Mouse (Mus musculus) 3T3-L1 (cell line): ENCODE measurements around the gene Haus2.
"Not testable (repeated sequence)": the region's sequence is repeated elsewhere in the genome, so short reads cannot be mapped to it uniquely, and the experiment has no call there.

Source experiments
- DNase-seq: peaks from one replicate; pipeline ENCODE4 v3.0.0-alpha.2; 2015; ENCODE audit warnings: low read depth, low spot score

Gene Haus2

DNA sequence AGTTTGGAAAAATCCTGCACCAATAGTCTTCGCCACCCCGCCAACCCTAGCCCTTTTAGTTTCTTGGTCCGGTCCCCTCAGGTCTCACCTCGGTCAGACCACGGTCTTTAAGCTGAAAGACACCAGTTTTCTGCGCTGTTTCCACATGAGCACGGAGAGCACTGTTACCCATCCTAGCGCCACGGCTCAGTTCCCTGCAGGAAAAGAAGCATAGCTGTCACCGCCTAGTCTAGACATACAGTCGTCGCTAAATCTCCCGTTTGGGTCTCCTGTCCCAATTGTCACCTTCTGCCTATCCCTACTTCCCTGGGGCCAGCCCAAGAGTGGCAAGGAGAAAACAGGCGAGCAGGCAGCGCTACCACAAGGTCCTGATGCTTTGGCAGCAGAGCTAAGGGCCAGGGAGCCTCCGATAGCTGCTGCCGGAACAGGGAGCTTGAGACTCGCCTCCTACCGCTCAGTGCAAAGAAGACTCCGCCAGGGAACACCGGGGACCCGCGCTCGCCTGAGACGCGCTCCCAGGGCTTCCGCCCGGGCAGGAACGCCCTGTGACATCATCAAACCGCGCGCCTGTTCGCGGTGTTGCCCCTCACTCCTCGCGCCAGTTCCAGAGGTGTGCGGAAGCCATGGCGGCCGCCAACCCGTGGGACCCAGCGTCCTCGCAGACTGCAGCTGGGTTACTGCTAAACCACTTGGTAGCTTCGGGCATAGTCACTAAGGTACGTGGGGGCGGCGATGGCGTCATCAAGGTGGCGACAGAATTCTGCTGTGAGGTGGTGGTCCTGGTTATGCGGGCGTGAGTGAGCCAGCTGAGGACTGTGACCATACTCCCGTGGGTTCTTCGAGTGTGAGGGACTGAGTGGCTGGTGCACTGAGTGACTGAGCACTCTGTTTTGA is at the start of gene Haus2, which contains the start of gene Lrrc57:
Gene Haus2 (plus strand): TSS at position 554 of the 894 bp plus-strand sequence.
Gene Lrrc57 (minus strand): TSS at position 691 of the 894 bp plus-strand sequence.
- DNase-seq: peak; percentile 92

DNA sequence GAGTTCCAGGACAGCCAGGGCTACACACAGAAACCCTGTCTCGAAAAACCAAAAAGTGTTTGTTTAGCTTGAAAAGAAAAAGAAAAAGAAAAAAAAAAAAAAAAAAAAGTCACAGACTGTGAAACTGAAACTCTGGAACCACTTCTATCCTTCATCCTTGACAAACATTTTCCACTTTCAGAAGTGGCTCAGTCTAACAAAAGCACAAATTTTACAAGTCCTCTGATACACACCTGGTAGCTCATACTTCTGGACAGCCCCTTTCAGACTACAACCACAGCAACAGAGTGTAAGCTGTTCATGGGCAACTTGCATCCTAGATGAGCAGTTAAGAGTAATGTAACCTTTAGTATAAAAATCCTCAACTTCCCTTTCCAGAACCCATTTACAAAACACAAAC is 47.7 kb upstream of the Haus2 start:
- DNase-seq: no peak

DNA sequence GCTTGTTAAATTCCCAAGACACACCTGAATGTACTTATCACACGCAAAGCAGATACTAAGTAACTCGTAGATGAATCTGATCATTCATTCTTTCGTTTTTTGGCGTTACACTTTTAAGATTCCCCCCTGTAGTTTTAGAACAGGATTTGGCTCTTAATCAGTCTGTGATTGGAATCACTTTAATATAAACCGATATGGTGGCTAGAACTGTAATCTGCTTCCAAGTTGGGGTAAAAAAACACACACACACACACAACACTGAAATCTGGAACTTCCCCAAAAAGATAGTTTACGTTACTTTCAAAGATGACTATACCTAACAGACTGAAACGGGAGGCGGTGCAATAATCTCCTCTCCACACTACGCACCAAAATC is 46.3 kb upstream of the Haus2 start:
- no peak for DNase-seq

DNA sequence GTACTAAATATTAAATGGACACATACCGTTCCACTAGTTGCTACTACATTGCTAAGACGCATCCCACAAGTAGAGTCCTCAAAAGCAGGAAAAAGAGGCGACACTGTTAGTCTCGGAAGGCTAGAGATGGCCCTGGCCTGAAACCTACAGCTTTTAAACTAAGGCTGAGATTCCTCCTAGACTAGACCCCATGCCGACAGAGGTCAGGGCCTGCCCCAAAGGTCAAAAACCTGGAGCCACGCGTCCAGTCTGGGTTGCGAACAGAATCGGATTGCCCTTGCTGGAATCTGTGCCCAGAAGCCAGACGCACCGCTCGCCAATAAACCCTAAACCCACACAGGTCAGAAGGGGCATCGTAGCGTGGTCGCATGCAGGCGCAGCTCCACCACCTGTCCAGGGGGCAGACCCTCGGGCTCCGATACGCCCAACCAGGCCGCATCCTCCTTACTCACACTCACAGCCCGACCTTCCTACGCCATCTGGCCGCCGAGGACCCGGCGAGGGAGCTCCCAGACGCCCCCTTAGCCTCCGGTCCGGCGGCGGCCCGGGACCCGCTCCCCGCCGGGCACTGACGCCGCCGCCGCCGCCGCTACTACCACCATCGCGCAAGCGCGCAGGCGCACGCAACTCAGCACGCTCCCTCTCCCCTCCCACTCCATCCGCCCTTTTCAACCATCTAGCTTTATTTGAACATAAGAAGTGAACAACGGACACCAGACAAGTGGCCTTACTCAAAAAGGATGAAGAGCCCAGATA is 45.8 kb upstream of the Haus2 start, which contains the start of gene Zfp106:
Gene Zfp106 (minus strand): TSS at position 609 of the 756 bp plus-strand sequence.
- DNase-seq: peak; percentile 93

DNA sequence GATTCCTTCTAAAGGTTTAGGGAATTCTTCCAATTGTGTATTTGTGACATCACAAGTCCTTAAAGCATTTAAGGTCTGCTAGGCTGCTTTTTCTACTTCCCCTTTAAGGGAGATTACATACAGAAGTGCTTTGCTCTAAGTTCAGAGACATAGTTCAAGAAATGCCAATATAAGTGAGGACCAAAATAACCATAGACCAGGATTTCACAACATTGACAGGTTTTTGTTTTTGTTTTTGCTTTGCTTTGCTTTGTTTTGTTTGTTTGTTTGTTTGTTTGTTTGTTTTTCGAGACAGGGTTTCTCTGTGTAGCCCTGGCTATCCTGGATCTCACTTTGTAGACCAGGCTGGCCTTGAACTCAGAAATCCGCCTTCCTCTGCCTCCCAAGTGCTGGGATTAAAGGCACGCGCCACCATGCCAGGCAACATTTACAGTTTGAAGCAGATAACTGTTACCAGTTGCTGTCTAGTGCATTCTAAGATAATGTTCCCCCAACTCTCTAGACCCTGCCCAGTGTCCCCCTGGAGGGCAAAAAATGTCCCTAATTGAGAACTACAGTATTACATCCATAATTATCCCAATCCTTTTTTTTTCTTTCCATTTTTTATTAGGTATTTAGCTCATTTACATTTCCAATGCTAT is 44.5 kb upstream of the Haus2 start:
- DNase-seq: not testable (repeated sequence)

DNA sequence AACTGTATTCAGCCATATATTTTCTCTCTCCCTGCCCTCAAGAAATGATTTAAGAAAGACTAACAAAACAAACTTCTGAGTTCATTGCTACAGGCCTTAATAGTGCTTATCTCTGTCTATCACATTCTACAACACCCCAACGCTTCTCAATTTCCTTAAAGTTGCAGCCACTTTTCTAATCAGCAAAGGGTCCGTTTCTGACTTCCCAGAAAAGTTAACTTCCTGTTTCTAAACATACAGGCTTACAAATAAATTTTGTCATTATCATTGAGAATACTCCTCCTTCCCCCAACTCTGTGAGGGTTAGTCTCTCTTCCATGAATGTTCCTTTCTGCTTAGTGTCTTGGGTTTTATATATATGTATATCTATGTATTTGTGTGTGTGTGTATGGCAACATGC is 43.8 kb upstream of the Haus2 start:
- DNase-seq: no peak

DNA sequence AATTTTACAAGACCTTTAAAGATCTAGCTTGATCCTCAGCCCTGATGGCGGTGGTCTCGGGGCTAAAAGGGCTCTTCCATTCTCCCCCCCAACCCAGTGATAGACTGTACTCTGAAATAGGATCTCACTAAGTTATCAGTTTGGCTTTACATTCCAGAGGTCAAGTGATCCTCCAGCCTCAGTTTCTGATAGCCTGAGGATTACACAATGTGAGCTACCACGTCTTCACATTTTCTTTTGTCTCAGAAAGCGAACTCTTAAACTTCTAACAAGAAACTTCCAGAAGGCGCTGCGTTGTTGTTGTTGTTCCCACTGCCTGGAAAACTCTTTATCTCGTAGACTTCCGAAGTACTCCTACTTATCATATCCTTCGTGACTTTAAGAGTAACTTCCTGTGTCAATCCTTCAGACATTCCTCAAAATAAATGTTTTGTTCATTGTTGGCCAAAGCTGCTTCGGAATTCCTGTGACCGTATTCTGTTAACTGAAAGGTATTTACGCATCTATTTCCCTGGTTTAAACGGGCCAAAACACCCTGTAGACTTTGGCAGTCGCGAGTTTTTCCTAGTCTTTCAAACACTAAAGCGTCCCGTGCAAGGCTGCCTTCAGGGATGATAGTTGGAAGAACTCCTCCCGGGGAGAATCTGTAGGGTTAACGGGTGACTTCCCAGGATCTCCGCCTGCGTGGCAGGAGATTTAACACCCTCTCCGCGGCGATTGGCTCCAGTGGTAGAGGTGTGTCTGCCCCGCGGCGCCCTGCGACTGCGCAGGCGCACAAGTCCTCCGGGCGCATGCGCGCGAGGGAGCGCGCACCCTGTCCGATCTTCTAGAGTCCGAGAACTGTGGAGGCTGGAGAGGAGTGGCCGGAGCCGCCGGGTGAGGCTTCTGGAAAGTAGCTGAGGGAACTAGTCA is 42.0 kb upstream of the Haus2 start, which contains the start of gene Snap23:
Gene Snap23 (plus strand): TSS at position 786 of the 912 bp plus-strand sequence.
- DNase-seq: peak; percentile 95

DNA sequence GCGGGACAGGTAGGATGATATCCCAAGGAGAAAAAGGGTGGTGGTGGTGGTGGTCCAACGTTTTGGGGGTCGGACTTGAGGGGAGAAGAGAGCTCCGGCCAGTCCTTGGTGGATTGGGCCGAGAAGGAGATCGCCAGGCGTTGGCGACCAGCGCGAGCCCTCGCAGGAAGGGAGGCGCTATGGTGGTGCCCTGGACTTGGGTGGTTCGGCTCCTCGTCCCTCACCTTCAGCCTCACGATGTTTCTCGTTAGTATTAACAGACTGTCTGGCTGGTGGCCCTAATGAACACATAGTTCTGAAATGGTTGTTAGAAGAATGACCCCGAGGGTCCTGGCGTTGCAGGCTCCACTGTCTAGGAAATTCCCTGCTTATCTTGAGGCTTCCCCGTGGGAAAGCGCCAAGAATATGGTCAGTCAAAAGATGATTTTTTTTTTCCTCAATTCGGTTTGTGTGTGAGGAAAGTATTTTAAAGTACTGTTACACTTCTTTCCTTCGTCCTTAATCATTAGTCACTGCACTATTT is 41.3 kb upstream of the Haus2 start:
- DNase-seq: no peak

DNA sequence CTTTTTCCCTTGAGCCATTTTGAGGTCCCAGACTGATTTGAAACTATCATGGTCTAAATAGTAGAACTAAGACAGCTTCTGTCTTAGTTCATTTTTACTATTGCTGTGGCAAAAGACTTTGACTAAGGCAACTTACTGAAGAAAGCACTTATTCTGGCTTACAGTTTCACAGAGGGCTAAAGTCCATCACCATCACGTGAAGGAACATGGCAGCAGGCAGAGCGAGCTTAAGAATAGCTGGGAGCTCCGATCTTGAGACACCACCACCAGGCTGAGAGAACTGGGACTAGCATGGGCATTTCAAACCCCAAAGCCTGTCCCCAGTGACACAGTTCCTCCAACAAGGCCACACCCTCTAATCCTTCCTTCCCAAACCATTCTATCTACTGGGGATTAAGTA is 38.1 kb upstream of the Haus2 start:
- no peak for DNase-seq

DNA sequence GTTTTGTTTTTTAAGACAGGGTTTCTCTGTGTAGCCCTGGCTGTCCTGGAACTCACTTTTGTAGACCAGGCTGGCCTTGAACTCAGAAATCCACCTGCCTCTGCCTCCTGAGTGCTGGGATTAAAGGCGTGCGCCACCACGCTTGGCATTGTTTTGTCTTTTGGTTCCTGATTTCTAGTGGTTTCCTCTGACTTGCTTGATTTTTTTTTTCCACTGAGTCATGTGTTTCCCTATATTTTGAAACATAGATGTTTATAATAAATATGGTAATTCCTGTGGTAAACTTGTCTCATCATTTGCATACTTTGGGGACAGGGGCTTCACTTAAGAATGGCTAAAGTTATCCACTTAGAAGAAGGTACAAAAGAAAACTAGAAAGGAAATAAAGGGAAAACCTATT is 37.0 kb upstream of the Haus2 start:
- DNase-seq: not testable (repeated sequence)

DNA sequence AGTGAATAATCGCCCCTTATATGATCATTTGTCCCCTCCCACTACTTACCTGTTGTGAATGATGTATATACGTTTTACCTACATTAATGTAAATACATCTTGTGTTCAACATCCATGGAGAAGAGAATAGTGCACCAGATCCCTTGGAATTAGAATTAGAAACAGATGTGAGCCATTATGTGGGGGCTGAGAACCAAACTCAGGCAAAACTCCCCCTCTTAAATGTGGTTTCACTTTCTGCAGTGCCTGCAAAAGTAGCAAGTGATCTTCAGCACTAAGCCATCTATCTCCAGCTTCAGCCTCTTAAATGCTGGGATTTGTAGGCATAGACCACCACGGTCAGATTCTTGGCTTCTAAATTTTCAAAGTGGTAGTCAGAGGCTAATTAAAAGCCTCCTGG is 34.1 kb upstream of the Haus2 start:
- peak; percentile 27 for DNase-seq

DNA sequence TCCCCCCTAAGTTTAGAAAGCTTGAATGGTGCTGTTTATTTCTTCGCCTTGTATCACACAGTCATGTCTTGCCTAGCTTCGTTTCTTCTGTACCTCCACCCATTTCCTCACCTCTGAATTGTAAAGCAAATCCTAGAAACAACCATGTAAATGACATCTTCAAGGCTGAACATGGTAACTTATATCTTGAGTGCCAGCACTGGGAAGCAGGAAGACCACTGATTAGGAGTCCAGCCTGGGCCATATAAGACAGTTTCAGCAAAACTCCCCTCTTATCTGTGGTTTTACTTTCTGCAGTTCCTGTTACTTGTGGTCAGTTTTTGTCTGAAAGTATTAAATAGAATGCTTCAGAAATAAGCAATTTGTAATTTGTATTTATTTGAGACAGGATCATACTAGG is 33.2 kb upstream of the Haus2 start:
- no peak for DNase-seq

DNA sequence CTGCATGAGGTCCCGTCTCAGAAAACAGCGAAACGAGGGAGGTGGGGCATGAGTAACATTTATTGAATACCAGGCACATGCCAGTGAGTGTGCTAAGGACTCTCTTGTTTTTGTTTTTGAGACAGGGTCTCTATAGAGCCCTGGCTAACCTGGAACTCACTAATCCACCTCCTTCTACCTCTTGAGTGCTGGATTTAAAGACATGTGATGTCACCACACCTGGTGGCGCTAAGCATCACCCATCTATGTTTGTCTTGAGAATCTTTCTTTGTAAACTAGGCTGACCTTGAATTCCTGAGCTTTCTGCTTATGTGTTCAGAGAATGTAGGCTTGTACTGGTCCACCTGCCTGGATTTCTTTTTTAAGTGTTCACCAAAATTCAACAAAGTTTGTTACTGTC is 31.4 kb upstream of the Haus2 start:
- no peak for DNase-seq

DNA sequence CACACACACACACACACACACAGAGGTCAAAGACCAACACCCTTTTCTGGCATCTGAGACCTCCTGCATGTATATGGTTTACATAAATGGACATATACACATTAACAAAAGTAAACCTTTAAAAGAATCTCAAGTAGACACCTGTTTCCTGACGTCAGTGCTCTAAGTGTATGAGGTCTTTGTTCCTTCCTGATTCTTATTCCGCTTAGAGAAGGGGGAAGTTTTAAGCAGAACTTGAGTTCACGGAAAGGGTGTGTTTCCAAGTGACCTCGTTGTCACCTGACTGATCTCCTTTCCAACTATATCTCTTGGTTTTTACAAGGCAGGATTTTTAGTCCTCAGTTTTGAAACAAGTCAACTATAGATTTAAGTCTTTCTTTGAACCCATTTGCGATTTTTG is 30.9 kb upstream of the Haus2 start:
- DNase-seq: peak; percentile 26

DNA sequence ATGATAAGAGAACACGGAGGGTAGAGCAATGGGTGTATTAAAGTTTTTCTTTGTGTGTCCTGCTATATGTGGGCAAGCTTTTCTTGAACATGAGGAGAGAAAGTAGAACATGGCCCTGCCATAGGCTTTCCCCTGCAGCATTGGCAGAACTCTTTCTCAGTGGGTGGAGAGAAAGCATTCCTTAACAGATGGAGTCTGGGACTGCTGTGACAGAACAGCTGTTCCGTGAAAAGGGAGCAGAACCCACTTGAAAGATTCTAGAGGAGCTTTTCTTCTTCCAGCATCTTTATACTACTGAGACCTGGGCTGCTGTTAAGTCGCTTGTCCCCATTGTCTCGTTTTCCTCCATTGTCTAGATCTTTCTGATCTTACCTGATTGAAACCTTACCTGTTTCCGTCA is 19.4 kb upstream of the Haus2 start:
- no peak for DNase-seq

DNA sequence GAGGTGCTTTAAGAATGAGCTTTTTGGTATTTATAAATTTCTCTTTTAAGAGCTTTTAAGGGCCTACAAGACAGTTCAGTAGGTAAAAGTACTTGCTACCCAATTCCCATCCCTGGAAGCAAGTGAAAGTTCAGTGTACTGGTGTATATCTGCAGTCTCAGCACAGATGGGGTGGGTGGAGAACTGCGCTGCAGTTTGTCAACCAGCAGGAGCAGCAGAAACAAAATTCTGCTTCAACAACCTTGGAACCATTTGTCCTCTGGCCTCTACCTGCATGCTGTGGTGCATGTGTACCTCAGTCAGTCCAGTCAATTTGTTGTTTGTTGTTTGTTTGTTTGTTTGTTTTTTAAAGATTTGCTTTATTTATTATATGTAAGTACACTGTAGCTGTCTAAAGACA is 17.0 kb upstream of the Haus2 start:
- no peak for DNase-seq

DNA sequence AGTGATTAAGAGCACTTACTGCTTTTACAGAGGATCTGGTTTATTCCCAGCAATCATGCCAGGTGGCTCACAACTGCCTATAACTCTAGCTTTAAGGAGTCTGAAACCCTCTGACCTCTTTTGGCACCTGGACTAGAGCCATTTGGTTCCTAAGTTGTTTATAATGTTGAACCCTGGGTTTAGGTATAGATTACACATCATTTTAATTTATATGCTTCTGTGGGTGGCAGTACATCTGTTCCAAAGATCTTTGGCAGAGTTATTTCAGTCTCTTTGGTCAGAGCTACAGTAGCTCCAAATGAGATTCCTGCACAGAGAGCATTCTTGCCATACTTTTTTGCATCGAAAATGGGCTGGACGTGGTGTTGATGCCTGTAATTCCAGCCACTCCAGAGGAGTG is 11.4 kb upstream of the Haus2 start:
- no peak for DNase-seq

DNA sequence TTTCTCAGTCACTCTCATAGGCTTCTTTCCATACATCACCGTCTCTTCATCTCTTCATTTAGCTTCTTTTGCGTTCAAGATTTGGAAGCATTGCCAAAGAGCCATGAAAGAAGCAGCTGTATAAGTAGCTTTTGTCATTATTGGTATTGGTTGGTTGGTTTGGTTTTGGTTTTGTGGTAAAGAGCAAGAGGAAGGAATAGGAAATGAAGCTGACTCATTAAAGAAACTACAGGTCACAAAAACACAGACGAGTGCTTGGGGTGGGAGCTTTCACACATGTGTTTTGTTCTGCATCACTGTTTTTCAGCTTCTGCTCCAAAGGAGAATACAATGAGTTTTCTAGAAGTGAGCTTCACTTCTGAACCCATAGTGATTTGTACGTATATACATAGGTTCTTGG is 9.7 kb upstream of the Haus2 start:
- DNase-seq: no peak

DNA sequence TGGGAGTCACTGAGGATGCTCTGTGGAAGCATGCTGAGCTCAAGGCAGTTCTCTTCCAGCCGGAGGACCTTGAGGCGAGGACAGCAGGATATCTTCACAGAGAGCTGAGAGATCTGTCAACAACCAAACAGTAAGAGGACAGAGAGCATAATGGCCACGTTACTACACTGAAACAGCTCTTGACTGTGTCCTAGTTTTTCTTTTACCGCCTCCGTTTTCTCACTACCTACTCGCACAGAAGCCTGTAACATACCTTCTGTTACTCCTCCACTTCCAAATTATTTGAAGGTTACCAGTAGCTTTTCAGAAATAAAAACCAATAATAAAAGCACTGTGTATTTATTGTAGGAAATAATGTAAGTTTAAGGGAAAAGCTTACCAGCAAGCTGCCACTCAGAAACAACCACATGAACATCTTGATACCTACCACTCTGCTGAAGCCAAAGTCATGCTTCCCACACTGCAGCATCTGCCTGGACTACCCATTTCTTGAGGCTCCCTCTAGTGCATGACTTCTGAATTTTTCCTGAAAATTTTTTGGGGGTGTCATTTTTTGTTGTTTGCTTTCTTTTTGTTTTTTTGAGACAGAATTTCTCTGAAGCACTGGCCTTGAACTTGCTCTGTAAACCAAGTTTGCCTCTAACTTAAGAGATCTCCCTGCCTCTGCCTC is 3.0 kb upstream of the Haus2 start:
- peak; percentile 76 for DNase-seq
